In the genomic region with DNA sequence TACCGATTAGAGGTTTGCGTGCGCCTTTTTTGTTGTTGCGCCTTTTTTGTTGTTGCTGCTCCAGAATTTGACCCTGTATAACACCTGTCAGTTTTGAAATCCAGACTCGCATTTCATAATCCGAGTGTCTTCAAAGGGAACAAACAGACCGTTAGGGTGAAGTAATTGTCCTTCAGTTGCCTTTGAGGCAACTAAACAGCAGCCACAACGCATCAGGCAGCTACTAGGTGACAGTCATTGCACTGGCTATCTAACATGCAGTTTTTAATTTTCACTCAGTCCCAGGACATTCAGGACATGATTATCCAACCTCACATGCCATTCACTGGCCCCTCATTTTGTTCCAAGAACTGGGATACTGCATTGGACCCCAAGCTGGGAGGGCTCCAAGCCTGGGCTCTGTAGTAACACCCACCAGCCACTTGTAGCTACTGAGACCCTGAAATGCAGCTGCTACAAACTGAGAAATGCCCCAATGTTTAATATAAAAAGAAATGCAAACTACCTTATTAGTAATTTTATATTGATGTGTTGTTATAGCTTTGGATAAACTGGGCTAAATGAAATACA, we compare ENCODE assay signal across 8 mouse cellular contexts. TPM values are rescaled to one million over a fixed set of nuclear protein-coding genes. Genes with fewer than 3 reads are reported as not detected.
DNase-seq lines count a peak whose midpoint lies in the region; ATAC-seq and TF ChIP-seq lines count a peak whose summit lies in the region.

No protein-coding gene starts in this region.

- H3K9ac ChIP-seq in neural tube, embryonic 11.5 days (ENCODE audit: low read length) = peak overlapping the region; percentile 72; the same call in 1 of the 2 replicates
- peak overlapping the region; percentile 75 for H3K9ac ChIP-seq in hindbrain, postnatal 0 days (replicated peaks; ENCODE audit: low read length)
- H3K9ac ChIP-seq in midbrain, embryonic 16.5 days (ENCODE audit: low read depth, low read length) = peak overlapping the region; percentile 79

- peak; percentile 23; the same call in 1 of the 2 replicates for ATAC-seq in neural tube, embryonic 11.5 days (ENCODE audit: insufficient read depth, low FRiP score, low TSS enrichment)
- peak; percentile 33 for ATAC-seq in hindbrain, postnatal 0 days
- peak; percentile 57 for ATAC-seq in midbrain, embryonic 16.5 days

- peak overlapping the region; percentile 52 for H3K4me2 ChIP-seq in neural tube, embryonic 11.5 days (ENCODE audit: low read depth)
- peak overlapping the region; percentile 72 for H3K4me2 ChIP-seq in hindbrain, postnatal 0 days (ENCODE audit: low read depth, low read length)
- peak overlapping the region; percentile 64 for H3K4me2 ChIP-seq in midbrain, embryonic 16.5 days (ENCODE audit: low read length)

- H3K4me3 ChIP-seq in cerebellum, adult 2 months (replicated peaks; ENCODE audit: insufficient read depth, low read depth, low read length) = peak overlapping the region; percentile 100
- H3K4me3 ChIP-seq in neural tube, embryonic 11.5 days (ENCODE audit: low read depth, low read length) = peak overlapping the region; percentile 69
- H3K4me3 ChIP-seq in hindbrain, postnatal 0 days (ENCODE audit: low read length) = peak overlapping the region; percentile 88
- peak overlapping the region; percentile 82 for H3K4me3 ChIP-seq in midbrain, embryonic 16.5 days (ENCODE audit: low read depth, low read length)

- TF ChIP-seq CTCF in cerebellum, adult 2 months (IDR thresholded peaks at IDR 0.05; ENCODE audit: borderline replicate concordance, insufficient read depth, low read depth, low read length) = no peak
- TF ChIP-seq CTCF in hindbrain, postnatal 0 days (IDR thresholded peaks at IDR 0.05; ENCODE audit: low read depth) = peak; percentile 34; the same call in 1 of the 2 replicates

- H3K27me3 ChIP-seq in cerebellum, adult 2 months (ENCODE audit: control insufficient read depth, insufficient read depth, low read length) = no peaks in the 10 kb centered on the region
- no peaks in the 10 kb centered on the region for H3K27me3 ChIP-seq in neural tube, embryonic 11.5 days (ENCODE audit: control insufficient read depth, insufficient read depth, low read length)
- H3K27me3 ChIP-seq in hindbrain, postnatal 0 days (ENCODE audit: insufficient read depth, low read length) = no peaks in the 10 kb centered on the region
- H3K27me3 ChIP-seq in midbrain, embryonic 16.5 days (ENCODE audit: control insufficient read depth, insufficient read depth, low read depth, low read length) = no peaks in the 10 kb centered on the region

- TF ChIP-seq POLR2A in cerebellum, adult 2 months (IDR thresholded peaks at IDR 0.05; ENCODE audit: borderline replicate concordance, insufficient read depth, low read length) = peak; percentile 38; the same call in 1 of the 2 replicates

- peaks cover under 1% of the 10 kb centered on the region; the same call in 1 of the 2 replicates for H3K36me3 ChIP-seq in neural tube, embryonic 11.5 days (ENCODE audit: control insufficient read depth, insufficient read depth, low read length)
- H3K36me3 ChIP-seq in hindbrain, postnatal 0 days (ENCODE audit: insufficient read depth, low read length) = 0 out of 2 replicates have a peak, but pooled peaks cover 10% of the 10 kb centered on the region
- peaks cover 7% of the 10 kb centered on the region; the same call in 1 of the 2 replicates for H3K36me3 ChIP-seq in midbrain, embryonic 16.5 days (ENCODE audit: control insufficient read depth, insufficient read depth, low read length)

- peaks cover 10% of the 10 kb centered on the region; the same call in 1 of the 2 replicates for H3K4me1 ChIP-seq in cerebellum, adult 2 months (ENCODE audit: control insufficient read depth, insufficient read depth, low read length)
- peaks cover 6% of the 10 kb centered on the region for H3K4me1 ChIP-seq in neural tube, embryonic 11.5 days (ENCODE audit: control insufficient read depth, insufficient read depth, low read length)
- peaks cover 10% of the 10 kb centered on the region; the same call in 1 of the 2 replicates for H3K4me1 ChIP-seq in hindbrain, postnatal 0 days (ENCODE audit: insufficient read depth, low read length)
- peaks cover 15% of the 10 kb centered on the region for H3K4me1 ChIP-seq in midbrain, embryonic 16.5 days (ENCODE audit: control insufficient read depth, insufficient read depth, low read length)

- H3K9me3 ChIP-seq in neural tube, embryonic 11.5 days (ENCODE audit: control insufficient read depth, low read length) = no peaks in the 10 kb centered on the region
- H3K9me3 ChIP-seq in hindbrain, postnatal 0 days (ENCODE audit: low read length) = no peaks in the 10 kb centered on the region
- no peaks in the 10 kb centered on the region for H3K9me3 ChIP-seq in midbrain, embryonic 16.5 days (replicated peaks; ENCODE audit: control insufficient read depth, low read length, poor library complexity, severe bottlenecking)

- H3K27ac ChIP-seq in cerebellum, adult 2 months (ENCODE audit: insufficient read depth, low read length) = peak overlapping the region; percentile 69; the same call in 1 of the 2 replicates
- no peak overlapping the region for H3K27ac ChIP-seq in neural tube, embryonic 11.5 days (ENCODE audit: low read depth, low read length)
- peak overlapping the region; percentile 88 for H3K27ac ChIP-seq in hindbrain, postnatal 0 days
- H3K27ac ChIP-seq in midbrain, embryonic 16.5 days (ENCODE audit: low read length) = peak overlapping the region; percentile 84

- WGBS in cerebellum, adult 2 months = 0% methylated on average over 8 of the region's 8 CpGs
- 7% methylated on average over 8 of the region's 8 CpGs for WGBS in neural tube, embryonic 11.5 days
- WGBS in hindbrain, postnatal 0 days = under 1% methylated on average over 8 of the region's 8 CpGs
- 0% methylated on average over 8 of the region's 8 CpGs for WGBS in midbrain, embryonic 16.5 days

- peak in 1 of 2 experiments; percentile 40 for DNase-seq in cerebellum, adult 2 months
- no peak for DNase-seq in cerebellum, adult 18-20 months
- DNase-seq in neural tube, embryonic 11.5 days (ENCODE audit: low spot score) = no peak
- DNase-seq in neural tube, embryonic 10.5 days (ENCODE audit: extremely low spot score, low spot score) = no peak
- peak; percentile 42 for DNase-seq in hindbrain, postnatal 0 days (ENCODE audit: low spot score)
- DNase-seq in frontal cortex, postnatal 25 days (ENCODE audit: low spot score in 2 of 2) = no peak
- no peak for DNase-seq in thymus, adult 18-20 months

RNA-seq across cellular contexts. Expression of a gene that starts 0.7 kb away (rescaled TPM):
- polyA plus RNA-seq in cerebellum, adult 2 months (2012; rRNA removed) = 112 and 113 TPM in 2 replicates
- 47.5 and 50.0 TPM in 2 replicates for polyA plus RNA-seq in neural tube, embryonic 11.5 days (2014; fragmentation: Nextera tagmentation; extraction: Ambion mirVana)
- total RNA-seq in hindbrain, postnatal 0 days (2014; rRNA removed) = 86.1 and 88.6 TPM in 2 replicates
- polyA plus RNA-seq in hindbrain, postnatal 0 days (2015; fragmentation: Nextera tagmentation; extraction: Ambion mirVana) = 84.9 and 86.8 TPM in 2 replicates
- polyA plus RNA-seq in midbrain, embryonic 16.5 days (2015; fragmentation: Nextera tagmentation; extraction: Ambion mirVana) = 107 and 108 TPM in 2 replicates

RNA-seq across cellular contexts. Expression of a gene that starts 31.4 kb away (rescaled TPM):
- polyA plus RNA-seq in cerebellum, adult 2 months (2012; rRNA removed) = 33.0 and 36.0 TPM in 2 replicates
- polyA plus RNA-seq in neural tube, embryonic 11.5 days (2014; fragmentation: Nextera tagmentation; extraction: Ambion mirVana) = 33.2 and 35.2 TPM in 2 replicates
- 30.0 and 46.2 TPM in 2 replicates for total RNA-seq in hindbrain, postnatal 0 days (2014; rRNA removed)
- 22.6 and 22.8 TPM in 2 replicates for polyA plus RNA-seq in hindbrain, postnatal 0 days (2015; fragmentation: Nextera tagmentation; extraction: Ambion mirVana)
- 20.8 and 21.2 TPM in 2 replicates for polyA plus RNA-seq in midbrain, embryonic 16.5 days (2015; fragmentation: Nextera tagmentation; extraction: Ambion mirVana)

RNA-seq across cellular contexts. Expression of a gene that starts 35.5 kb away (rescaled TPM):
- 34.1 and 34.5 TPM in 2 replicates for polyA plus RNA-seq in cerebellum, adult 2 months (2012; rRNA removed)
- 19.7 and 20.6 TPM in 2 replicates for polyA plus RNA-seq in neural tube, embryonic 11.5 days (2014; fragmentation: Nextera tagmentation; extraction: Ambion mirVana)
- 62.9 and 70.9 TPM in 2 replicates for total RNA-seq in hindbrain, postnatal 0 days (2014; rRNA removed)
- 10.3 and 11.0 TPM in 2 replicates for polyA plus RNA-seq in hindbrain, postnatal 0 days (2015; fragmentation: Nextera tagmentation; extraction: Ambion mirVana)
- 9.5 and 11.1 TPM in 2 replicates for polyA plus RNA-seq in midbrain, embryonic 16.5 days (2015; fragmentation: Nextera tagmentation; extraction: Ambion mirVana)

RNA-seq across cellular contexts. Expression of a gene that starts 36.4 kb away (rescaled TPM):
- 8.6 and 8.7 TPM in 2 replicates for polyA plus RNA-seq in cerebellum, adult 2 months (2012; rRNA removed)
- polyA plus RNA-seq in neural tube, embryonic 11.5 days (2014; fragmentation: Nextera tagmentation; extraction: Ambion mirVana) = 12.7 and 15.4 TPM in 2 replicates
- 3.2 and 5.6 TPM in 2 replicates for total RNA-seq in hindbrain, postnatal 0 days (2014; rRNA removed)
- 3.7 and 4.3 TPM in 2 replicates for polyA plus RNA-seq in hindbrain, postnatal 0 days (2015; fragmentation: Nextera tagmentation; extraction: Ambion mirVana)
- 7.5 and 10.5 TPM in 2 replicates for polyA plus RNA-seq in midbrain, embryonic 16.5 days (2015; fragmentation: Nextera tagmentation; extraction: Ambion mirVana)

RNA-seq across cellular contexts. Expression of a gene that starts 36.6 kb away (rescaled TPM):
- polyA plus RNA-seq in cerebellum, adult 2 months (2012; rRNA removed) = 58.6 and 59.9 TPM in 2 replicates
- 35.1 and 37.2 TPM in 2 replicates for polyA plus RNA-seq in neural tube, embryonic 11.5 days (2014; fragmentation: Nextera tagmentation; extraction: Ambion mirVana)
- 33.5 and 34.3 TPM in 2 replicates for total RNA-seq in hindbrain, postnatal 0 days (2014; rRNA removed)
- polyA plus RNA-seq in hindbrain, postnatal 0 days (2015; fragmentation: Nextera tagmentation; extraction: Ambion mirVana) = 35.1 and 36.0 TPM in 2 replicates
- 34.8 and 38.8 TPM in 2 replicates for polyA plus RNA-seq in midbrain, embryonic 16.5 days (2015; fragmentation: Nextera tagmentation; extraction: Ambion mirVana)
